In the genomic region with DNA sequence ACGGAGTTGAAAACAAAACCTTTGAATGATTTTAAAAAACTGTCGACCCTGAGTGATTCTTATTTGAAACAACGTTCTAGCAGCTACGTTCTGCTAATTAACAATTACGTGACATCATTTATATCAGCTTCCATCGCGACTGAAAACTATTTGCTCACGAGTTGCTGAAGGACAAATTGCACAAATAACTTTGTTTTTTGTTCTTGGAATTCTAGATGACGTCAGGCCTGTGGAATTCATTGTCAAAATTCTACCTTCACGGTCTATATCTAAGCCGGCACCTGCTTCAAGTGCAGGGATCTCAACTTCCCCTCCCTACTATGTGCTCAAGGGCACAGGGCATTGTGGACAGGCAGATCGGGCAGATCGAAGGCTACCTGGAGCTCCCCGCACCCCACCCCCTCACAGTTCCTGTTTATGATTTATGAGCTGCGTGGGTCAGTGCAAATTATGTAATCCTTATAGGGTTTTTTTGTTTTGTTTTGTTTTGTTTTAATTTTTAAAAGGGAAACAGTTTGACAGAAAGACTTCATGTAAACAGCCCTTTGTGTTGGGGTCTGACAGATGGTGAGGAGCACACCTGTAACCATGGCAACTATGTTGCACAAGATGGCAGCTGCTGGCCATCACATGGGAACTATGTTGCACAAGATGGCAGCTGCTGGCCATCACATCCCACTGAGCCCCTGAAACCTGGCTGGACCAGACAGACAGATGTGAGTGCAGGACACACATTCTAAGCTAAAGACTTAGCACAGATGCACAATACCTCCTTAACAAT, we compare ENCODE assay signal across 8 mouse cellular contexts. TPM values are rescaled to one million over a fixed set of nuclear protein-coding genes. Genes with fewer than 3 reads are reported as not detected.
DNase-seq lines count a peak whose midpoint lies in the region; ATAC-seq lines count a peak whose summit lies in the region.

No protein-coding gene starts in this region.

- ATAC-seq in hindbrain, embryonic 14.5 days (ENCODE audit: low FRiP score): peak; percentile 55; the same call in 1 of the 2 replicates
- no peak for ATAC-seq in megakaryocyte, adult 5-6 weeks (ENCODE audit: poor library complexity, severe bottlenecking)

- H3K9ac ChIP-seq in hindbrain, embryonic 14.5 days: no peak overlapping the region

- H3K4me2 ChIP-seq in hindbrain, embryonic 14.5 days (replicated peaks): no peak overlapping the region

- no peaks in the 10 kb centered on the region for H3K27me3 ChIP-seq in hindbrain, embryonic 14.5 days (ENCODE audit: control insufficient read depth, insufficient read depth, low read length)

- H3K36me3 ChIP-seq in hindbrain, embryonic 14.5 days (replicated peaks; ENCODE audit: control insufficient read depth, insufficient read depth): no peaks in the 10 kb centered on the region

- 68% methylated on average over 15 of the region's 15 CpGs for WGBS in hindbrain, embryonic 14.5 days

- peaks cover 6% of the 10 kb centered on the region; the same call in 1 of the 2 replicates for H3K4me1 ChIP-seq in brown adipose tissue, adult 24 weeks (ENCODE audit: control insufficient read depth, insufficient read depth, insufficient read length, low read length)
- peaks cover 18% of the 10 kb centered on the region for H3K4me1 ChIP-seq in hindbrain, embryonic 14.5 days (replicated peaks; ENCODE audit: control insufficient read depth, insufficient read depth, low read length)

- peak; percentile 18 for DNase-seq in adrenal gland, postnatal 10 days
- DNase-seq in adrenal gland, adult 18-20 months (ENCODE audit: low spot score in 2 of 2): no peak
- DNase-seq in hindbrain, embryonic 14.5 days (ENCODE audit: low spot score): peak; percentile 64
- peak; percentile 75 for DNase-seq in lung, postnatal 10 days
- DNase-seq in Muller cell, postnatal 12 days (ENCODE audit: inconsistent ontology term): no peak
- DNase-seq in cerebellum, postnatal 36 days: no peak

- H3K4me3 ChIP-seq in brown adipose tissue, adult 24 weeks (ENCODE audit: insufficient read depth, low read depth, low read length): no peak overlapping the region
- H3K4me3 ChIP-seq in hindbrain, embryonic 14.5 days (replicated peaks; ENCODE audit: low read length): no peak overlapping the region

- peak overlapping the region; percentile 52 for H3K27ac ChIP-seq in brown adipose tissue, adult 24 weeks (replicated peaks; ENCODE audit: low read depth, low read length)
- peak overlapping the region; percentile 65; the same call in 1 of the 2 replicates for H3K27ac ChIP-seq in hindbrain, embryonic 14.5 days

- H3K9me3 ChIP-seq in hindbrain, embryonic 14.5 days (ENCODE audit: control insufficient read depth, low read length): no peaks in the 10 kb centered on the region

RNA-seq across cellular contexts. Expression of gene F2r, which starts 21.2 kb away (rescaled TPM):
- 10 to 100 TPM; 61.1 to 81.8 TPM for total RNA-seq in adrenal gland, postnatal 10 days (2021)
- 100 to 1,000 TPM in 1 of 2 experiments, 10 to 100 TPM in 1; 91.0 to 163 TPM for total RNA-seq in adrenal gland, adult 18-20 months (2021)
- 5.7 and 10.9 TPM in 2 replicates for polyA plus RNA-seq in brown adipose tissue, adult 24 weeks (2012; ENCODE audit: insufficient read depth, insufficient read length, missing spikeins)
- polyA plus RNA-seq in hindbrain, embryonic 14.5 days (2014; fragmentation: Nextera tagmentation; extraction: Ambion mirVana): 69.4 and 70.2 TPM in 2 replicates
- total RNA-seq in megakaryocyte, adult 5-6 weeks (2015): 1.1 and 2.1 TPM in 2 replicates
- 0.65 and 1.9 TPM in 2 replicates for total RNA-seq in megakaryocyte, adult 5-6 weeks (2017)

RNA-seq across cellular contexts. Expression of gene F2rl2, which starts 57.1 kb away (rescaled TPM):
- total RNA-seq in adrenal gland, postnatal 10 days (2021): under 1 TPM; 0.24 to 0.36 TPM
- under 1 TPM; 0.17 to 0.19 TPM for total RNA-seq in adrenal gland, adult 18-20 months (2021)
- polyA plus RNA-seq in brown adipose tissue, adult 24 weeks (2012; ENCODE audit: insufficient read depth, insufficient read length, missing spikeins): 0.40 TPM in 1 of 2 replicates, not detected in the other
- 0.88 and 1.2 TPM in 2 replicates for polyA plus RNA-seq in hindbrain, embryonic 14.5 days (2014; fragmentation: Nextera tagmentation; extraction: Ambion mirVana)
- 0.89 and 1.9 TPM in 2 replicates for total RNA-seq in megakaryocyte, adult 5-6 weeks (2015)
- total RNA-seq in megakaryocyte, adult 5-6 weeks (2017): 0.51 and 0.57 TPM in 2 replicates

Comparison
In these comparisons a context has a peak if more than half of its experiments do, and no peak if none do; other contexts are left out.
1. DNase-seq: peak in adrenal gland, postnatal 10 days (single experiment), hindbrain, embryonic 14.5 days (single experiment) and lung, postnatal 10 days (single experiment); none in adrenal gland, adult 18-20 months (0 of 2), Muller cell, postnatal 12 days (single experiment) and cerebellum, postnatal 36 days (0 of 2).
2. RNA of gene F2r, which starts 21.2 kb away (total RNA-seq): 91.0 to 163 TPM in adrenal gland, adult 18-20 months and 61.1 to 81.8 TPM in adrenal gland, postnatal 10 days; 0.65 to 2.1 TPM in megakaryocyte, adult 5-6 weeks; every median in the first group is over 10 times any median in the second.